Mouse (Mus musculus) kidney, adult 2 months (tissue): ENCODE results near the gene Enthd1.

Experiments used
- CTCF ChIP-seq: fragments of 200-500 bp; conservative IDR thresholded peaks from 2 replicates; pipeline ENCODE4 v1.5.1; 2011; ENCODE audit warnings: low read depth, mild to moderate bottlenecking, control low read depth, low read length, moderate library complexity, mixed read lengths; ENCODE audit not compliant: insufficient read depth, insufficient read length
- POLR2A ChIP-seq: fragments of 200-500 bp; IDR thresholded peaks from one replicate; pipeline ENCODE4 v1.6.1; 2011; ENCODE audit warnings: low read depth, low read length, control low read depth

DNA sequence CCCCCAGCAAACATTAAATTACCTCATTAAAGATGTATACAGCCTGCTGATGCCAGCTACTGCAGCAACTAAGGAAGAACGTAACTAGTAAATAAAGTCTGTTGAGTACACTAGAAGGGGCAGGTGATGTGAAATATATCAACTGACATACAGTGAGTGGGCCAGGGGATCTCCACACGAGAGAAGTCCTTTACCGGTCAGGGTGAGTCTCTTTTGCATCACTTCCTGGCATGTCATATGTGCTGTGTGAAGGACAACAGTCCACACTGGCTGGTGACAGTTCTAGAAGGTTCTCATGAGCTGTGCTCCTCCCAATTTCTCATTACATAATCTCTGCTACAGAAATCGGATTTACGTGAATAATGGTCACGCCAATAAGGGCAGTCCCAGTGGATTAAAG is 27.8 kb upstream of the Enthd1 start:
- TF ChIP-seq CTCF (no peak), POLR2A (no peak)
